Mouse (Mus musculus) stomach, postnatal 0 days (tissue): ENCODE results near the gene Cdc16.

Experiments used
- CTCF ChIP-seq: IDR thresholded peaks from 2 replicates; pipeline ENCODE4 v1.5.1; 2016; ENCODE audit warnings: antibody characterized with exemption, low read depth, mild to moderate bottlenecking, moderate library complexity
- EP300 ChIP-seq: optimal IDR thresholded peaks from 2 replicates; pipeline ENCODE3; 2016; ENCODE audit warnings: antibody characterized with exemption

GRCm38 (mm10) chr8:13797676-13798075, 40.2 kb downstream of the Cdc16 start:
- TF ChIP-seq CTCF = no peak
- TF ChIP-seq EP300 = no peak
